In genomic region chr17:47921136-47921665, GRCm38 (mm10) we compare ENCODE assay signal across 10 mouse cellular contexts. TPM values are rescaled to one million over a fixed set of nuclear protein-coding genes. Genes with fewer than 3 reads are reported as not detected.
DNase-seq lines count a peak whose midpoint lies in the region; ATAC-seq and TF ChIP-seq lines count a peak whose summit lies in the region.
"Had no signal": no experiment of that assay in that cellular context is flagged by ENCODE, and none has a peak within 500 bp of the region (broad histone marks: within the 10 kb centered on the region; RNA-seq: fewer than 3 reads in every experiment).

No protein-coding gene starts in this region.

- peak overlapping the region; percentile 97; the same call in 1 of the 2 replicates for H3K4me2 ChIP-seq in lung, postnatal 0 days (replicated peaks; ENCODE audit: low read depth, low read length)
- peak overlapping the region; percentile 81 for H3K4me2 ChIP-seq in hindbrain, embryonic 11.5 days (replicated peaks; ENCODE audit: low read depth, low read length)
- peak overlapping the region; percentile 89; the same call in 1 of the 2 replicates for H3K4me2 ChIP-seq in liver, embryonic 16.5 days (ENCODE audit: low read depth, low read length)

- no peak overlapping the region for H3K4me3 ChIP-seq in lung, postnatal 0 days (ENCODE audit: low read depth, low read length)
- peak overlapping the region; percentile 85 for H3K4me3 ChIP-seq in hindbrain, embryonic 11.5 days (ENCODE audit: low read depth, low read length)
- no peak overlapping the region; the same call in 1 of the 2 replicates for H3K4me3 ChIP-seq in liver, embryonic 16.5 days (ENCODE audit: low read depth, low read length)

- H3K27me3 ChIP-seq in lung, postnatal 0 days (replicated peaks; ENCODE audit: insufficient read depth, low read length), result no peaks in the 10 kb centered on the region
- H3K27me3 ChIP-seq in hindbrain, embryonic 11.5 days (ENCODE audit: control insufficient read depth, insufficient read depth, low read length), result 0 out of 2 replicates have a peak, but pooled peaks cover 2% of the 10 kb centered on the region
- peaks cover 43% of the 10 kb centered on the region for H3K27me3 ChIP-seq in liver, embryonic 16.5 days (ENCODE audit: control insufficient read depth, insufficient read depth, low read depth, low read length)
- H3K27me3 ChIP-seq: Patski had no signal

- no peak overlapping the region for H3K9ac ChIP-seq in lung, postnatal 0 days (replicated peaks; ENCODE audit: low read depth)
- peak overlapping the region; percentile 95 for H3K9ac ChIP-seq in hindbrain, embryonic 11.5 days (ENCODE audit: low read depth, low read length)
- H3K9ac ChIP-seq in liver, embryonic 16.5 days (ENCODE audit: low read depth, low read length), result no peak overlapping the region

- no peak for ATAC-seq in lung, postnatal 0 days
- no peak for ATAC-seq in hindbrain, embryonic 11.5 days (ENCODE audit: low FRiP score)
- ATAC-seq in liver, embryonic 16.5 days (ENCODE audit: low read depth), result no peak
- ATAC-seq: Patski had no signal

- peaks cover 10% of the 10 kb centered on the region; the same call in 1 of the 2 replicates for H3K4me1 ChIP-seq in lung, postnatal 0 days (ENCODE audit: insufficient read depth, low read depth, low read length)
- H3K4me1 ChIP-seq in hindbrain, embryonic 11.5 days (replicated peaks; ENCODE audit: control insufficient read depth, insufficient read depth, low read length), result peaks cover 10% of the 10 kb centered on the region
- peaks cover 21% of the 10 kb centered on the region for H3K4me1 ChIP-seq in liver, embryonic 16.5 days (ENCODE audit: control insufficient read depth, low read depth, low read length)

- H3K27ac ChIP-seq in lung, postnatal 0 days (ENCODE audit: low read length), result no peak overlapping the region
- no peak overlapping the region for H3K27ac ChIP-seq in hindbrain, embryonic 11.5 days (ENCODE audit: low read depth, low read length)
- H3K27ac ChIP-seq in liver, embryonic 16.5 days (ENCODE audit: low read length), result no peak overlapping the region

- no peak for TF ChIP-seq CTCF in lung, postnatal 0 days (IDR thresholded peaks at IDR 0.05)

- DNase-seq in lung, postnatal 0 days (ENCODE audit: low spot score), result no peak
- DNase-seq in lung, postnatal 25 days (ENCODE audit: low spot score), result no peak
- no peak for DNase-seq in hindbrain, embryonic 11.5 days (ENCODE audit: low spot score)
- DNase-seq in spleen, postnatal 10 days (ENCODE audit: low spot score in 2 of 2), result no peak
- DNase-seq in layer of hippocampus, postnatal 36 days, result no peak
- DNase-seq in embryo, embryonic 10 days (ENCODE audit: low spot score), result no peak
- no peak for DNase-seq in urinary bladder, postnatal 14 days (ENCODE audit: low spot score)
- DNase-seq: cerebellum, adult 2 months had no signal

- TF ChIP-seq EP300 in lung, postnatal 0 days (IDR thresholded peaks at IDR 0.05), result no peak

- H3K36me3 ChIP-seq in lung, postnatal 0 days (ENCODE audit: insufficient read depth, low read length), result no peaks in the 10 kb centered on the region
- no peaks in the 10 kb centered on the region for H3K36me3 ChIP-seq in hindbrain, embryonic 11.5 days (ENCODE audit: control insufficient read depth, insufficient read depth, low read length)
- H3K36me3 ChIP-seq in liver, embryonic 16.5 days (ENCODE audit: control insufficient read depth, insufficient read depth), result no peaks in the 10 kb centered on the region

- no peaks in the 10 kb centered on the region for H3K9me3 ChIP-seq in lung, postnatal 0 days (ENCODE audit: low read length)
- no peaks in the 10 kb centered on the region for H3K9me3 ChIP-seq in hindbrain, embryonic 11.5 days (ENCODE audit: control insufficient read depth, low read length)
- H3K9me3 ChIP-seq in liver, embryonic 16.5 days (replicated peaks; ENCODE audit: control insufficient read depth, low read length), result no peaks in the 10 kb centered on the region

- WGBS in lung, postnatal 0 days, result 68% methylated on average over 4 of the region's 4 CpGs
- 26% methylated on average over 4 of the region's 4 CpGs for WGBS in hindbrain, embryonic 11.5 days
- WGBS in liver, embryonic 16.5 days (ENCODE audit: insufficient replicate concordance), result 28% methylated on average over 4 of the region's 4 CpGs

RNA-seq across cellular contexts. Expression of gene Foxp4, which starts 3.2 kb away (rescaled TPM):
- polyA plus RNA-seq in lung, postnatal 0 days (2015; fragmentation: Nextera tagmentation; extraction: Ambion mirVana), result 10.2 and 14.3 TPM in 2 replicates
- polyA plus RNA-seq in hindbrain, embryonic 11.5 days (2014; fragmentation: Nextera tagmentation; extraction: Ambion mirVana), result 23.9 and 28.4 TPM in 2 replicates
- 3.4 and 4.0 TPM in 2 replicates for polyA plus RNA-seq in liver, embryonic 16.5 days (2015; fragmentation: Nextera tagmentation; extraction: Ambion mirVana)
- 10 to 100 TPM; 44.0 to 45.7 TPM for total RNA-seq in layer of hippocampus, postnatal 36 days (2021)
